Mouse (Mus musculus): Measurements from ENCODE around the gene Mrtfb.
A peak's percentile ranks its signal among the peaks of the same experiment; 100 is the strongest.

Gene Mrtfb

GRCm38 (mm10) chr16:13255855-13256635 is at the start of gene Mrtfb:
Mrtfb (plus strand) TSS chr16:13256481.
- DNase-seq (ENCODE audit: inconsistent ontology term) = peak; percentile 91

GRCm38 (mm10) chr16:13207649-13208048 is 48.6 kb upstream of the Mrtfb start:
- no peak for DNase-seq (ENCODE audit: inconsistent ontology term)

GRCm38 (mm10) chr16:13208087-13208486 is 48.2 kb upstream of the Mrtfb start:
- peak; percentile 84 for DNase-seq (ENCODE audit: inconsistent ontology term)

- DNase-seq (ENCODE audit: inconsistent ontology term) = no peak
Observed at GRCm38 (mm10) chr16:13212781-13213180, 43.5 kb upstream of the Mrtfb start.

- DNase-seq (ENCODE audit: inconsistent ontology term) = no peak
Observed at GRCm38 (mm10) chr16:13216116-13216952, 39.9 kb upstream of the Mrtfb start.

- DNase-seq (ENCODE audit: inconsistent ontology term) = no peak
Observed at GRCm38 (mm10) chr16:13217951-13218350, 38.3 kb upstream of the Mrtfb start.

GRCm38 (mm10) chr16:13221475-13221874 is 34.8 kb upstream of the Mrtfb start:
- DNase-seq (ENCODE audit: inconsistent ontology term) = peak; percentile 72

- no peak for DNase-seq (ENCODE audit: inconsistent ontology term)
Observed at GRCm38 (mm10) chr16:13232043-13232442, 24.2 kb upstream of the Mrtfb start.

GRCm38 (mm10) chr16:13232912-13233802 is 23.1 kb upstream of the Mrtfb start:
- DNase-seq (ENCODE audit: inconsistent ontology term) = peak; percentile 91

GRCm38 (mm10) chr16:13239039-13239438 is 17.2 kb upstream of the Mrtfb start:
- DNase-seq (ENCODE audit: inconsistent ontology term) = no peak

GRCm38 (mm10) chr16:13239544-13239943 is 16.7 kb upstream of the Mrtfb start:
- DNase-seq (ENCODE audit: inconsistent ontology term) = no peak

- DNase-seq (ENCODE audit: inconsistent ontology term) = peak; percentile 57
Observed at GRCm38 (mm10) chr16:13240326-13240725, 16.0 kb upstream of the Mrtfb start.

- DNase-seq (ENCODE audit: inconsistent ontology term) = peak; percentile 69
Observed at GRCm38 (mm10) chr16:13245658-13246057, 10.6 kb upstream of the Mrtfb start.

GRCm38 (mm10) chr16:13246855-13247254 is 9.4 kb upstream of the Mrtfb start:
- DNase-seq (ENCODE audit: inconsistent ontology term) = peak; percentile 33

- peak; percentile 73 for DNase-seq (ENCODE audit: inconsistent ontology term)
Observed at GRCm38 (mm10) chr16:13250061-13250460, 6.2 kb upstream of the Mrtfb start.

GRCm38 (mm10) chr16:13256667-13257527 is 616 bp downstream of the Mrtfb start:
- peak; percentile 29 for DNase-seq (ENCODE audit: inconsistent ontology term)

- DNase-seq (ENCODE audit: inconsistent ontology term) = no peak
Observed at GRCm38 (mm10) chr16:13257528-13257835, 1.2 kb downstream of the Mrtfb start.

GRCm38 (mm10) chr16:13259026-13259425 is 2.7 kb downstream of the Mrtfb start:
- DNase-seq (ENCODE audit: inconsistent ontology term) = no peak

- DNase-seq (ENCODE audit: inconsistent ontology term) = no peak
Observed at GRCm38 (mm10) chr16:13266312-13266711, 10.0 kb downstream of the Mrtfb start.

GRCm38 (mm10) chr16:13267350-13267904 is 11.1 kb downstream of the Mrtfb start:
- no peak for DNase-seq (ENCODE audit: inconsistent ontology term)

- DNase-seq (ENCODE audit: inconsistent ontology term) = no peak
Observed at GRCm38 (mm10) chr16:13269426-13269825, 13.1 kb downstream of the Mrtfb start.
